Mouse (Mus musculus): Measurements from ENCODE around the gene Pgm1. TPM values are rescaled to one million over a fixed set of nuclear protein-coding genes. Genes with fewer than 3 reads are reported as not detected.

Pgm1 gene
- total RNA-seq (2021): 1,000 to 10,000 TPM in 1 of 2 experiments, 100 to 1,000 TPM in 1; 832 to 1,031 TPM
- long read RNA-seq, experiment 1, transcript Pgm1-202 (11 exons, 2,523 nt): minor isoform, 25 of 1,684 reads
- long read RNA-seq, experiment 1, transcript Pgm1-201 (11 exons, 2,371 nt): major isoform, 680 of 1,684 reads
- long read RNA-seq, experiment 1, partial matches to known transcripts: 899 of 1,684 reads
- long read RNA-seq, experiment 1, other reads (novel, unspliced or antisense): 80 of 1,684 reads
- long read RNA-seq, experiment 2, transcript Pgm1-202 (11 exons, 2,523 nt): minor isoform, 26 of 1,608 reads
- long read RNA-seq, experiment 2, transcript Pgm1-201 (11 exons, 2,371 nt): major isoform, 932 of 1,608 reads
- long read RNA-seq, experiment 2, partial matches to known transcripts: 92 of 1,608 reads
- long read RNA-seq, experiment 2, other reads (novel, unspliced or antisense): 558 of 1,608 reads

DNA sequence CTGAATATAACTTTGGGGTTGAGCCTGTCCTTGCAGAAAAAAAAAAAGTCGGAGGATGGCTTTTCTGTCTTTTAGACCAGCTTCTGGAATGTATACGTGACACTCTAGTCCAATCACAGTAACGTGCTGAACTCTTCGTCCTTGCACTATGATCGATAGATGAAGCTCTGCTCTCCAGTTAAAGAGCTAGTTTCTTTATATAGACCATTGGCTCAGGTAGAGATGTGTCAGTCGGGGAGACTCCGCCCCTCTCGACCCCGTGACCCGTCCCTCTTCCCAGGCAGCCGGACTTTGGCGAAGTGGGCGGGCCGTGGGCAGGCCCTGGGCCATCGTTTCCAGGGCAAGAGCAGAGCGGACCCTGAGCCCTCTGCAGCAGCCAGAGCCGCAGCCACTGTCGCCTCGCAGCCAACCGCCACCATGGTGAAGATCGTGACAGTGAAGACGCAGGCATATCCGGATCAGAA lies at the start of gene Pgm1:
Gene Pgm1, plus strand, starts transcription at position 266 of the 464 bp plus-strand sequence.
- DNase-seq: peak; percentile 91

DNA sequence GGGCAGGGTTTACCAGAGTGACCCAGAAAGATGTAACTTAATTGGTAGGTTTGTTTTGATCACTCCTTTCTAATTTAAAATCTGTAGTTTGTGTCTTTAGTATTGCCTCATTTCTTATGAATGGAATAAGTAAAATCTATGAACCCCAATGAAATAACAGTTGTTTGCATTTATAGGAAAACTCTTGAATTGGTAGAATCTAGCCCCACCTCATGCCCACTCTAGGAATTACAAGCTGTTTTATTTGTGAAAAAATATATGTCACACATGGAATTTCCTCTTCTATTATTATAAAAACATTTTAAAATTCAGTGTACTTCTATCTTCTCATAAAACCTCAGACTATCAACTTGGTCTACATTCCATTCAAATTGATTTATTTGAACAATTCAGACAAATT lies 47.3 kb upstream of the Pgm1 start:
- DNase-seq: no peak

DNA sequence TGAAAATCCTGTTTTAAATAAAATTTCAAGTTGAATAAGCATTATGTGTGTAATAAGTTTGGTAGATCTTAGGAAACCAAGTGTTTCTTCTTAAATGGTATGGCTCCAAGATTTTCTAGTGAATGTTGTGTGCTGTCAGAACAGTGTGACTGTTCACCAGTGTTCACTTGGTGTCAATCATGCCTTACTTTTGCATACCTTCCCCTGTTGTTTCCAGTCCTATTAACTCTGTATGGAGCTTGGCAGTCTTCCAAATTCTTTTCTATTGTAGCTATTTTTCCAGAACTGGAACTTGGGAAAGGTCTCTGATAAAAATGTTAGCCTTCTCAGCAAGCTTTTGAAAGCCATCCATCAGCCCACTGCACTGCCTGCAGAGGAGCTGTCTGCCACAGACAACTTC lies 46.8 kb upstream of the Pgm1 start:
- DNase-seq: no peak

DNA sequence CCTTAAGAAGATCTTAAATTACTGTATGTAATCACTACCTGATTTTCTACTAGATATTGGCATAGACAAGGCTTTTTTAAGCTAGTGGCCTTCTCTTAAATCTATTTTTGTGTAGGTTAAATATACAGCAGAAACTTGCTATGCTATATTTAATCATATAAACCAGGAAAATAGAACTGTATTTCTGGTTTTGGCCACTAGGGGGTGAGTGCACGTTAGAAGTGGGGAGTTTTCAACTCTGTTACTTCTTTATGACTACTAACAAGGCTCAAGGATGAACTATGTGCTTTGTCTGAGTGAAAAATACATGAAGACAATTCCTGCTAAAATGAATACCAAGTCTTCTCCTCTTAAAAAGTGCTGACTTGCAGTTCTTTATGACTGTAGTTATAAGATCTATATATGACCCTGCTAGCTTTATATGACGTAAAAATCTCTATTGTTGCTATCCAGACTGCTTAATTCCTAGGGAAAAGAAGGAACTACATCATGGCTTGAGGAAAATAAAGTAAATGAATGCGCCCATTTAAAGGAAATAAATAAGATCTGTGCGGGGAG lies 15.2 kb upstream of the Pgm1 start:
- DNase-seq: no peak

DNA sequence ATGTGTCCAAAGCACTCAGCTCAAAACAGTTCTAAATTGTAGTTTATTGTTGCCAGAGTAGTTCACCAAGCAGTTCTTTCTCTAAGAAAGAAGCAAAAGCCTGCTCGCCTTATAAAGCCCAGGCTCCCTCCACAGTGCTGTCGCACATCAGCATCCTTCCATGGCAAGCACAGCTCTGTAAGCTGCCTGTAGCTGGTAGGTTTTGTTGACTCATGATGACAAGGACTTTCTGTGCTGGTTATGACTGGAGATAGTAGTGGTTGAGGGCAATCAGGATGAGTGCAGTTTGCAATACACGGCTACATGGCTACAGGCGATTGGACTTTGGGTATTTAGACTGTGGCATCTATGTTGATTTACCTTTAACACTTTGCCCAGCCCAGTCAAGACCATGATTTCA lies 2.8 kb upstream of the Pgm1 start:
- DNase-seq: no peak

DNA sequence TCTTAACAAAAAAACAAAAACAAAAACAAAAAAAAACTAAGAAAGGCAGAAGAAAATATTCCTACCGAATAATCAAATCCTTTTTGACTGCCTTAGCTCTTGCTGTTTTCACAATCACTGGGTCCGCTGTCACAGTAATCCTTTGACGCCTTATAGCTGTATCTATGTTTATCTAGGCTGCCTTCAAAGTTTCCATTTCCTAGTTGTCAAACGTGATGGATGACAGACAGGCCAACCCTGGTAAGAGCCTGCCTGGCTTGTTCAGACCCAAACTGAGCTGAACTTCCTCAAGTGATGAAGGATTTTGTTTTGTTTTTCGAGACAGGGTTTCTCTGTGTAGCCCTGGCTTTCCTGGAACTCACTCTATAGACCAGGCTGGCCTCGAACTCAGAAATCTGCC lies 693 bp upstream of the Pgm1 start:
- DNase-seq: no peak

DNA sequence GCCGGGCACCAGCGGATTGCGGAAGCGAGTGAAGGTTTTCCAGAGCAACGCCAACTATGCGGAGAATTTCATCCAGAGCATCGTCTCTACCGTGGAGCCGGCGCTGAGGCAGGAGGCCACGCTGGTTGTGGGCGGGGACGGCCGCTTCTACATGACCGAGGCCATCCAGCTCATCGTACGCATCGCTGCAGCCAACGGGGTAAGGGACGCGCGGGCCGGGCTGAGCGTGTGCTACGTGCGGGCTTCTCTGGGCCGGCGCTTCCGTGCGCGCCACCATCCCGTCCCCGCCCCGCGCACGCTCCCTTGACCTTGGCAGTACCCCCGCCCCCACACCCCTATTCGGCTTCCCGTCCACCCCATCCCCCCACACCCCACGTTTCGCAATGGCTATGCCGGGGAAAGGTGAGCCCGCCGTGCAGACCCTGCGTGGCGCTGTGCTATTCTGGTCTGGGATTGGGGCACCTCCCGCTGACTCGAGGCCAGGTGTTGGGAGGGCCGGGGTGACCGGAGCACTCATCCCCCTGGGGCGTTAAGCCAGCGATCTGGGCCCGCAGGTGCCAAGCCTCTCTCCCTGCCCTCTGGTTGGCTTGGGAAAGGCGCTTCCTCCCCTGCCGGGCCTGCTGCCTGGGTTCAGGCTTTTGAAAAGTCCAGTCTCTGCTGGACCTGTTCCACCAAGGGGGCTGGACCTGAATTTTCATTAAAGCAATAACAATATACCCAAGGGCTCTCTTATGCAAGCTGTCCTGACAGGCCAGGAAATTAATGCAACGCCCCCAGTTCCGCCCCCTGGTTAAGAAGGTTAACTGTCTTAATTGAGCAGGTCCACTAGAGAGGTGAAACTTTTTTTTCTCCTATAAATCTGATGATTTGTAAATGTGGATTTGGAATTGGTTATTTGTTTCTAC lies 651 bp downstream of the Pgm1 start, which contains the start of gene Itgb3bp:
Gene Itgb3bp, minus strand, starts transcription at position 201 of the 905 bp plus-strand sequence.
- peak; percentile 94 for DNase-seq

DNA sequence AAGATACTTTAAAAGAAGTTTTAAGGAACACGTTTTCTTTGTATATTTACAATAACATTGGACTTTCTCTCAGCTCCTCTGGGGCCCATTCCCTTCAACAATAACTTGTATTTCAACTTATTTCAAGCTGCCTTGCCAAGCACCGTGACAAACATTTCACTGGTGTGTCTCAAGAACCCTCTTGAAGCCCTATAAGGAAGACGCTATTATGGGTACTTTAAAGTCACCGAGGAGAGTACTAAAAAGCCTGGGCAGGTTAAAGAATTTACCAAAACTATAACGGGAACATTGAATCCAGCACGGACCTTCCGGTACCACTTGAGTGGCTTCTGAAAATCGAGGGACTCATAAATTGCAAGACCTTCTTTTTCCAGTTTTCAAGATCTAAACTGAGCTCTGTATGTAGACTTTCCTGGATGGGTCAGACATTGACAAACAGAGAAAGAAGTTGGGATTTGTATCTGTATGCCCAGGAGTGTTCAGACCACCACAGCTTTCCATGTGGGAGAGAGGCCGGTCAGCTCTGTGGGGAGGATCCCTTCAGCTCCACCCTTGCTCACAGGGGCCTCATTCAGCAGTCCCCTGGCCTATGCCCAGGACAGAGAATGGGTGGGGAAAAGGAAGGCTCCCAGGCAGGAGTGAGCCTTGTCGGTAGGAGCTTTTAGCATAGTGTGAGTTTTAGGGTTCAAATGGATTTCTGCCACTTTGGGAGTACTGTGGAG lies 1.5 kb downstream of the Pgm1 start:
- peak; percentile 50 for DNase-seq

DNA sequence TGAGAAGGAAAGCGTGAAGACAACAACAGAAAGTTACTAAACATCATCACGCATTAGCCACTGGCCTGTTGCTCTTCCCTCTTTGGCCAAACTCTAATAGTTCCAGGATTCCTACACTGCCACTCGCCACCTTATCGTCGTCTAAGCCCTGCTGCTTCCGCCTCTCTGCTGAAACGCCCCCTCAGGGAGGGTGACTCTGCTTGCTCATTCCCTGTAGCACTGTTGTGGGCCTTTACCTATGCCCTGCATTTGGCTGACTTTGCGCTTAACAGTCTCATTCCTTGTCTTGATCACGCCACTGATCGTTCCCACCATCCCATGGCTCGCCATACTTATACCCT lies 2.0 kb downstream of the Pgm1 start:
- no peak for DNase-seq

DNA sequence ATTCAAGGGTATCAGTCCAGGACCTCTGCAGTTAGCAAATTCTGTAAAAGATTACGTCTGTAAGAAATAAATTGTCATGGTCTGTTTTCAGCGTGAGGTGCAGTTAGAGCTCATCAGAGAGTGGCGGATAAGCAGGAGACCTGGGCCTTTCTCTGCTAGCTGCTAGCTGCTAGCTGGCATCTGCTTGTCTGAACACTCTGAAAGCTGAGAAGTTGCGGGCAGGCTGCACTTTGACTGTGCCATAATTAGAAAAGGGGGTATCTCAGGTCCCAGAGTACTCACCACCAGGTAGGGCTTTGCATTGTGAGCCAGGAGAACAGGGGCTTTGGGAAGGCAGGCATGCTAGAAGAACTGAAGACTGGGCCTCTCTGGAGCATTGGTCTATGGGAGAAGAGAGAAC lies 2.6 kb downstream of the Pgm1 start:
- peak; percentile 38 for DNase-seq

DNA sequence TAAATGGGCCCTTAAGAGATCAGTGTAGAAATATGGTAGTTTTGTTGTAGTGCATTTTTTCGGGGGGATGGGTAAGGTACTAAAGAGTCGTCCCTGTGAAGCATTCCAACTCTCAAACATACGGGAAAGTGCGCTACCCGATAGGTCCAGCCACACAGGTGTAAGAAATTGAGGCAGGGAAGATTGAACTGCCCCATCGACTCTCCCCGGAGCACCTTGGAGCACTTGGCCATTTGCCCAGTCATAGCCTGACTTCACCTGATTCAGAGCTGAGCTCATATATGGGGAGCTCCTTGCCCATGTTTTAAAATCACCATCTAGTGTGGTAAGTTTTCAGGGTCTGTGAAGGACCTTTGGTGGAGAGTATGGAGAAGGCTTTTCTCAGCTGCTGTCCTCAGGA lies 5.6 kb downstream of the Pgm1 start:
- DNase-seq: no peak

DNA sequence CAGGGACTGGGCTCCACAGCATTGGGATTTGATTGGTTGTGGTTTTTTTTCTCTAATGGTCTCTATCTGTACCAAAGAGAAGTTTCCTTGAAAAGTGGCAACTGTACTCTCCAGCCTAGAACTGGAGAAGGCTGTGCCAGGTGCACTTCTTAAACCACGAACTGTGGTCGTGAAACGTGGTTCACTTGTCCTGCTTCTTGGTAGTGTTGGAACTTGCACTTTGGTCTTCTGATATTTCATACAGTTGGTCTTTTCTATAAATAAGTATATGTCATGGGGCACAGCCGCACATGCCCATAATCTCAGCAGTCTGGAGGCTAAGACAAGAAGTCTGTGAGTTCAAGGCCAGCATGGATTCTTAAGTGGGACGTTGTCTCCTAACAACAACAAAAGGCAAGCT lies 7.1 kb downstream of the Pgm1 start:
- no peak for DNase-seq

DNA sequence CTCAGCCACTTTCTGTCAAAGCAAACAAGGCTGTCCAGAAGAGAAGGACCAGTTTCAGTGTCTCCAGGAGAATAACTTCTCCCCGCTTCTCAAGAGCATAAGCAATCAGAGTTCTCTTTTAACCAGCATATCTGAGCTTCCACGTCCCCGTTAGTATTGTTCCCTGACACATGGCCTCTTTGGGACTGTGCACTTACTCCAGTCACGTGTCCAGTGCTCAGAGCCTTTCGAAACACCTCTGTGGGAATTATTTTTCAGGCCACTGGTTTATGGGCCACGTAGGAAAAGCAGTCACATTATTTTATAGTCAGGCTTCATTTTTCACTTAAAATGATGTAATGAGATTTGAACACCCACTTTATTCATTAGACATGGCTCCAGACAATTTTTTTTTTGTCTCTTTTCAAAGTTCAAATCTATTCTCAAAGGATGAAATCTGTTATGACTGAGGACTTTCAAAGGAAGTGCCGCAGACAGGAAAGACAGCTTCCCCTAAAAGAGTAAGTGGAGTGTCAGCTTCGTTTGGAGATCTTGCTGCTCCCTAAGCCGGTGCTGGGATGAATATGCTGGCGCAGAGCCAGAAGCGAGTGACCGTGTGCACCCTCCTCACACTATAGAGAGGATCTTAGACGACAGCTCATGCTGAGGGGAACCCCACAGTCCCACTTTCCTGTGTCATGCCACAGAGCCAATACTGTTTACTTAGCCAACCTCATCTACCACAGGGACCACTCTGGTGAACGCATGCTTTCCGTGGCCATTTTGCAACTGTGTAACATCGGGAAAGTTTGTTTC lies 10.7 kb downstream of the Pgm1 start:
- DNase-seq: no peak

DNA sequence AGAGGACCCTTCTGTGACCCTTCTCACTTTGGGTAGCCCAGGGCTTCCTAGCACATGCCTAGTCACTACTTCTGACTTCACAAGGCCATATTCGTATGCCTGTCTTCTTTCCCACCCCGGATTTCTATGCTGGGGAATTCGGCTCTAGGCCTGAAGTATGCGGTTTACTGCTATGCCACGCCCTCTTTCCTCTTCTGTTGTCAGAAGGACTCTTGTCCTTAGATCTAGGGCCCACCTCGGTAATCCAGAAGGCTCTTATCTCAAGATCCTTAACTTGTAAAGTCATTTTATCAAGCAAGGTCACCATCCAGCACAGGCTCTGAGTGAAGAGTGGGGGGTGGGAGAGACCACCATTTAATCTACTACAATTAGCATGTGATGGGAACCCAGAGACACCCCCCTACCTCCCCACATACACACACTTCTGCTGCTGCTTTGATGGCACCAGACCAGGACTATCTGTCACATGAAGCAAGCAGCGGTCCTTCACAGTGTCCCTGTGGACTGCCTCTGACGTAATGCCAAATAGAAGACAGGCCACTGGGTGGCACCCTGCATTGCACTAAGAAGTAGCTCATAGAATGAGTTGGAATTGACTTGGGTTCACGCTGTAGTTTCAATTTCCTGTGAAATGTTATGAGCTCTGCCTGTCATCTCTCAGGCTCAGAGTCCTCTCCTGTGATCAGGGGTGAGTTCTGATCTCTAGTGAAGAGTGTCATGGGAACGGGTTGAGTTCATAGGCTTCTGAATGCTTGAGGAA lies 12.6 kb downstream of the Pgm1 start:
- peak; percentile 53 for DNase-seq

DNA sequence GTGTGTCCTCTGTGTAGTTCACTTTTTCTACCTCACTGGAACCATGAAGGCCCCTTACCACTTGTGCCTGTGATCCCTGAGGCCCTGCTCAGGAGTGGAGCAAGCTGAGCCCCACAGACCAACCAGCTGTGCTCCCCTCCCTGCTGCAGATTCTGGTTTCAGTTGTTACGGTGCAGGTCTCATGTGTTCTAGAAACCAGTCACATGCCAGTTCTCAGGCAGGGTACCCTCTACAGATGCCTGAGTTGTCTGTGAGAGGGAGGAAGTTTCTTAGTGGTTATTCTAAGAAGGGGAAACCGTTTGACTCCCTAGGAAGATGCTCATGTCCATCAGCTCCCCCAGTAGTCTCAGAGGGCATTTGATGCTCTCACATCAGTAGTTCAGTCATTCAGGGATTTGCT lies 15.4 kb downstream of the Pgm1 start:
- no peak for DNase-seq

DNA sequence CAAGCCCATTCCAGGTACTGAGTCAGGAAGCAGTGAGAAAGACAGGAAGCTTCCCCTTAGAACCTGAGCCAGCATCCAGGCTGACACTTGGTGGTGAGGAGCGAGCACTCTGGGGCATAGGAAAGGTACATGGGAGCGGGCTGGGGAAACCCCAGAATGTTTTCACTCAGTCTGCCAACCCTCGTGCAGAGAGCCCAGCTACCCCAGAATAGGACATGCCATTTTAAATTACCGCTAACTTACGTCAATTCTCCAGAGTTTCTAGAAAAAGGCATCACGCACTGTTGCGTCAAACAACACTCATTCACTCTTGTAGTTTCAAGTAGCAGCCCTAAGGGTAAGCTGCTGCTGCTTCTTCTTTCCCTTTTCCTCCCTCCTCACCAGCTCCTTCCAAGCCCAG lies 15.8 kb downstream of the Pgm1 start:
- no peak for DNase-seq

DNA sequence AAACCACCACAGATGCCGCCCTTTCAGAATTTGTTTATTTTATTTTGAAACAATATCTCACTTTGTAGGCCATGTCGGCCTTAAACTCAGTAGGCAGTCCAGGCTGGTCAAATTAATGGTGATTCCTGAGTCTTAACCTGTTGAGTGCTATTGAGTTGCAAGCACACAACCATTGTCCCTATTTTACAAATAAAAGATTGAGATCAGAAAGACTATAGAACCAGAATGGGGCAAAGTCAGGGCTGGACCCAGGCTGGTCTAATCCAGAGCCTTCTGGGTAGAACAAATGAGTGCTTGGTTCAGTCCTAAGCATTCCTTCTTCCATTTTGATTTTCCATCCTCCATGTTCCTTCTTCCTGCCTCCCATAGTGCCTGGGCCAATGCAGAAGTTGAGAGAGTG lies 17.3 kb downstream of the Pgm1 start:
- DNase-seq: no peak

DNA sequence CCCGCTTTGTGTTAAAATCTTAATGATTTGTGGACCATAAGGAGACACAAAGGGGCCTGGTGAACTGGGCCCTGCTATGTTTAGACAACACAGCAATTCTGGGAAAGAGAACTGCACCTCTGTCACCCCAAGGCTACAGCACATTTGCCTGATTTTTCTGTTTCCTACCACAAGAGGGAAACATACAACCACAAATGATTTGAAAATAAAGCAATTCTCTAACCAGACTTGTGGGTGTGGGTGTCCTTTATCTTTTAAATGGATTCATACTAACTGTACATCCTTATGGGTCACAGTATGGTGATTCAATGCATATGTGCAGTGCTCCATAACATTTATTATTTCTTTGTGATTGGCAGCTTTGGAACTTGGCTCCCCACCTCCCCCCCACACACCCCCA lies 18.0 kb downstream of the Pgm1 start:
- no peak for DNase-seq

DNA sequence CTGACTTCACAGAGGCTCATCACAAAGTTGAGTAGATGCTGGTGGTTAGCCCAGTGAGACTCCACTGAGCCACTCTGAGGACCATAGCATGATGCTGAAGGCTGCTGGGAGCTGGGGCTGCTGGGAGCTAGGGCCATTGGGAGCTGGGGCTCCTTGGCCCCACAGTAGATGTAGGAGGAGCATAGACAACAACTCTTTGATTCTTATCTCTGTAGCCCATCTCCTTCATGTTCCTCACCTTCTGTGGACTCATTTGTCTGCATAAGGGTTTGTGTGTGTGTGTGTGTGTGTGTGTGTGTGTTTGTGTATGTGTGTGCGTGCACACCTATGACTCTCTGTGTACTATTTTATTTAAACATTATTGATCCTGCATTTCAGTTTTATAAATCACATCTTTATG lies 18.7 kb downstream of the Pgm1 start:
- DNase-seq: no peak

DNA sequence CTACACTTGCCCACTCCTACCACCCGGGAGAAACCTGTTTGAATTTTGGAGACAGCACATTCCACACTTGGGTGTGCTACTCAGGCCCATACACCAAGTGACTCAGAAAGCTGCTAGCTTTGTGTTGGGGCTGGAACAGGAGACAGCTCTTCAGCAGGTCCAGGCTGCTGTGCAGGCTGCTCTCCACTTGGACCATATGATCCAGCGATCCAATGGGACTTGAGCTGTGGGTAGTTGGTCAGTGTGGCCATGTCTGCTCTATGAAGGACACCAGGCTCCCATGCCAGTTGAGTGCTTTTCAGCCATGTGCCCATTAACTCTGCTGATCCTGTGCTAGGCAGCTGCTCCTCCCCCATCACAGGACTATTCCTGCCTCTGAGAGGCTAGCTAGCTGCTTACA lies 24.7 kb downstream of the Pgm1 start:
- DNase-seq: peak; percentile 43

DNA sequence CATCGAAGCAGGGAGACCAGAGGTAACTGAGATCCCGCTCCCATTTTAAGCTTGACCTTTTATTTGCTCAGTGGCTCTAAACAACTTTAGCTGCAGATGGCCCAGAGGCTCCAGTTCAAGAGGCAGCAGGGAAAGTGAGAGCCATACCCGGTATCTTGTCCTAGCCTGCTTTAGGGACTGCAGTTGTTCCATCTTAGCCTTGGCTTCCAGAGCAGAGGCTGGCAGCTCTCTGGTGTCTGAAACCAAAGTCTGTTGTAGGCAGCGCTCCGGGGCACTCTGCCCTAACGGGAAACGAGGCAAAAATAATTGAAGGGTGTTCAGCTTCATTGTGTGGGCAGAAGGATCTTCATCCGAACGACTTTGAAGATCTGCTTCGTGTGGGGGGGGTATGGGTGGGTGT lies 26.2 kb downstream of the Pgm1 start:
- peak; percentile 74 for DNase-seq
